Mouse (Mus musculus): ENCODE results near the gene Skint3. TPM values are rescaled to one million over a fixed set of nuclear protein-coding genes. Genes with fewer than 3 reads are reported as not detected.
"Not testable (repeated sequence)": the region's sequence is repeated elsewhere in the genome, so short reads cannot be mapped to it uniquely, and the experiment has no call there.

Gene Skint3
- not detected in 2 replicates for polyA plus RNA-seq (2015; fragmentation: Nextera tagmentation; extraction: Ambion mirVana)

GRCm38 (mm10) chr4:112231945-112232344 lies at the start of gene Skint3:
TSS of gene Skint3 (plus strand) at chr4:112232245.
- H3K9ac ChIP-seq = no peak within 1 kb of the TSS
- 80% methylated on average over 1 of the region's 1 CpGs for WGBS

DNA sequence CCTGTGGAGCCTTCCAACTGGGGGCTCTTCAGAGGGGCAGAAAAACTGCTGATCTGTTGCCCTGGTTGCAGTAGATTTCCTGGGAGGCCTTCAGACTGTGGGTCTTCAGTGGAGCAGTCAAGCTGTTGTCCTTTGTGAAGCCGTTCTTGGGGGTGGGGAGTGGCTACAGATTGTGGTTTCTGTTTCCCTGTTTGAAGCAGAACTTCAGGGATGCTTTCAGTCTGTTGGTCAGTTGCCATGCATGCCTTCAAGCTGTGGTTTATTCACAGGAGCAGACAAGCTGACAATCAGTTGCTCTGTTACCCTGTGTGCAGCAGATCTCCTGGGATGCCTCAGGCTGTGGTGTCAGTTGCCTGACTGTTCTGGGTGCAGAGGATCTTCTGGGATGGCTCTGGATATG lies 11.4 kb downstream of the Skint3 start:
- Histone ChIP-seq H3K4me3 (replicated peaks) (no peak overlapping the region), H3K9ac (no peak overlapping the region), H3K9me3 (no peaks in the 10 kb centered on the region; the same call in 1 of the 2 replicates), H3K36me3 (no peaks in the 10 kb centered on the region), H3K27ac (no peak overlapping the region), H3K4me1 (replicated peaks) (no peaks in the 10 kb centered on the region), H3K4me2 (replicated peaks) (no peak overlapping the region), H3K27me3 (replicated peaks) (no peaks in the 10 kb centered on the region)
- ATAC-seq = no peak
- 55% methylated on average over 1 of the region's 1 CpGs for WGBS

More at GRCm38 (mm10) chr4:112231945-112232344, at the start of gene Skint3:
- Histone ChIP-seq H3K9me3 (no peaks in the 10 kb centered on the region), H3K4me2 (replicated peaks) (no peak within 1 kb of the TSS), H3K27ac (no peak within 1 kb of the TSS), H3K27me3 (replicated peaks) (no peaks in the 10 kb centered on the region), H3K4me3 (replicated peaks) (no peak within 1 kb of the TSS), H3K4me1 (replicated peaks) (no peaks in the 10 kb centered on the region), H3K36me3 (no peaks in the 10 kb centered on the region)
- ATAC-seq = no peak

GRCm38 (mm10) chr4:112243951-112244350 lies 11.9 kb downstream of the Skint3 start:
- Histone ChIP-seq H3K27ac (no peak overlapping the region), H3K27me3 (replicated peaks) (no peaks in the 10 kb centered on the region), H3K4me1 (replicated peaks) (no peaks in the 10 kb centered on the region), H3K9me3 (no peaks in the 10 kb centered on the region; the same call in 1 of the 2 replicates), H3K36me3 (no peaks in the 10 kb centered on the region), H3K9ac (no peak overlapping the region), H3K4me2 (replicated peaks) (no peak overlapping the region), H3K4me3 (replicated peaks) (no peak overlapping the region)
- 86% methylated on average over 3 of the region's 3 CpGs for WGBS
- ATAC-seq = no peak

DNA sequence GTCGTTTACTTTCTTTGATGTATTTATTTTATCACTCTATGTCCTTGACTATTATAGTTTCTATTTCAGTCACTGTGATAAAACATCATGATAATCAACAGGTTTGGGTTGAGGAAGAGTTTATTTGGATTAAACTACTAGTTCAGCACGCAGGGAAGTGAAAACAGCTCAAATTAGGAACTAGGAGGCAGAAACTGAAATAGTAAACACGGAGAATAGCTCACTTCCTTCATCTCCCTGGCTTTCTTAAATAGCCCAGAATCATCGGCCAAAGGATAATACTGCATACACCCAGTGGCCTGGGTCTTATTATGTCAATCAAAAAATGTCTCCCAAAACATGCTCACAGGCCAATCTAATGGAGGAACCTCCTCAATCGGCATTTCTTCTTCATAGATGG lies 24.0 kb downstream of the Skint3 start:
- H3K4me3 ChIP-seq (replicated peaks) = no peak overlapping the region
- no peaks in the 10 kb centered on the region for H3K9me3 ChIP-seq
- no peak overlapping the region for H3K27ac ChIP-seq
- H3K4me2 ChIP-seq (replicated peaks) = no peak overlapping the region
- H3K4me1 ChIP-seq (replicated peaks) = no peaks in the 10 kb centered on the region
- ATAC-seq = no peak
- no peaks in the 10 kb centered on the region for H3K27me3 ChIP-seq (replicated peaks)
- 71% methylated on average over 5 of the region's 5 CpGs for WGBS
- H3K36me3 ChIP-seq = no peaks in the 10 kb centered on the region
- H3K9ac ChIP-seq = no peak overlapping the region

- Histone ChIP-seq H3K27ac (no peak overlapping the region), H3K36me3 (no peaks in the 10 kb centered on the region), H3K9ac (no peak overlapping the region), H3K4me3 (replicated peaks) (no peak overlapping the region), H3K4me2 (replicated peaks) (no peak overlapping the region; the same call in 1 of the 2 replicates), H3K9me3 (no peaks in the 10 kb centered on the region), H3K27me3 (replicated peaks) (no peaks in the 10 kb centered on the region), H3K4me1 (replicated peaks) (no peaks in the 10 kb centered on the region)
- 71% methylated on average over 12 of the region's 12 CpGs for WGBS
- ATAC-seq = peak; percentile 81
Measured at GRCm38 (mm10) chr4:112287178-112287974, 55.3 kb downstream of the Skint3 start.

GRCm38 (mm10) chr4:112288396-112288795 lies 56.4 kb downstream of the Skint3 start:
- H3K27ac ChIP-seq = no peak overlapping the region
- H3K9ac ChIP-seq = no peak overlapping the region
- H3K9me3 ChIP-seq = no peaks in the 10 kb centered on the region
- H3K4me1 ChIP-seq (replicated peaks) = no peaks in the 10 kb centered on the region
- no peaks in the 10 kb centered on the region for H3K27me3 ChIP-seq (replicated peaks)
- 82% methylated on average over 4 of the region's 4 CpGs for WGBS
- ATAC-seq = no peak
- no peak overlapping the region for H3K4me2 ChIP-seq (replicated peaks)
- no peak overlapping the region for H3K4me3 ChIP-seq (replicated peaks)
- H3K36me3 ChIP-seq = no peaks in the 10 kb centered on the region

DNA sequence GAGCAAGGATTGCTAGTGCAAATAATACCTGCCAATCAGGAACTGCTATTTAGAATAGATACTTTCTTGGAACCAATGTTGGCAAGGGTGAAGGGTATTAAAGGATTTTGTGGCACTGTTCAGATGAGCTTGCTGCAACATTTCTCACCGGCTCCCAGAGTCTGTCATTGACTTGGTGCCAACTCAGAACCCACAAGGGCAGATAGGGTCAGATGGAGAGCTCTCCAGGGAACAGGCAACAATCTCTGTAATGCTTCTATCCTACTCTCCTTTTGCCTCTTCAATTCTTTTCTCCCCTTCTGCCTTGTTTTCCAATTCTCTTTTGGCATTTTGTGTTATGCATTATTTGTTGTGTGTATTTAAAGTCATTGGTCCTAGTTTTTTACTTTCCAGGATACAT lies 70.3 kb downstream of the Skint3 start:
- Histone ChIP-seq H3K4me2 (replicated peaks) (no peak overlapping the region), H3K36me3 (no peaks in the 10 kb centered on the region), H3K27ac (no peak overlapping the region), H3K27me3 (replicated peaks) (no peaks in the 10 kb centered on the region), H3K9me3 (no peaks in the 10 kb centered on the region), H3K9ac (no peak overlapping the region), H3K4me3 (replicated peaks) (no peak overlapping the region), H3K4me1 (replicated peaks) (no peaks in the 10 kb centered on the region)
- whole genome bisulfite sequencing = 33% methylated on average over 1 of the region's 1 CpGs
- ATAC-seq = peak; percentile 71; the same call in 1 of the 2 replicates

- 66% methylated on average over 3 of the region's 3 CpGs for WGBS
Measured at GRCm38 (mm10) chr4:112302855-112303509, 70.9 kb downstream of the Skint3 start.

DNA sequence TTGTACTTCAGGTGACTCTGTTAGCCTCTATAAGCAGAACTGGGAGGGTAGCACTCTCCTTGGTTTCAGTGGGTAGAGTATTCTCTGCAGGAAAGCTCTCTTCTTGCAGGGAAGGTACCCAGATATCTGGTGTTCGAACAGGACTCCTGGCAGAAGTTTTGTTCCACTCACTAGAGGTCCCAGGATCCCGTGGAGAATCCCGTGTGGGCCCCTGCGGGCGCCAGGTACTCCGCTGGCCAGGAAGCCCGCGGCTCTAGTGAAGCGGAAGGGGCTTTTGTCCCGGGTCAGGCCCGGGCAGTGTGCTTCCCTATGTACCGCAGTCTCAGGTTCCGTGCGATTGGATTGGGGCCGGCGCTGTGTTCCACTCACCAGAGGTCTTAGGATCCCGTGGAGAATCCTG lies 117.1 kb downstream of the Skint3 start:
- ATAC-seq; H3K4me1 ChIP-seq (replicated peaks); H3K9ac ChIP-seq; H3K4me2 ChIP-seq (replicated peaks); H3K27me3 ChIP-seq (replicated peaks); H3K4me3 ChIP-seq (replicated peaks); H3K36me3 ChIP-seq; H3K9me3 ChIP-seq; H3K27ac ChIP-seq: not testable (repeated sequence)
- 90% methylated on average over 17 of the region's 17 CpGs for WGBS

More at GRCm38 (mm10) chr4:112302855-112303509, 70.9 kb downstream of the Skint3 start:
- Histone ChIP-seq H3K9ac (no peak overlapping the region), H3K27me3 (replicated peaks) (no peaks in the 10 kb centered on the region), H3K4me2 (replicated peaks) (no peak overlapping the region), H3K9me3 (no peaks in the 10 kb centered on the region), H3K36me3 (no peaks in the 10 kb centered on the region), H3K4me1 (replicated peaks) (no peaks in the 10 kb centered on the region), H3K27ac (no peak overlapping the region), H3K4me3 (replicated peaks) (no peak overlapping the region)
- peak; percentile 90 for ATAC-seq

Other genes starting within 250 kb of the Skint3 start
- gene Skint1, start 226.0 kb upstream of the Skint3 start, polyA plus RNA-seq (2015; fragmentation: Nextera tagmentation; extraction: Ambion mirVana) = not detected in 2 replicates
- not detected in 2 replicates for gene Skint4, start 160.2 kb upstream of the Skint3 start, polyA plus RNA-seq (2015; fragmentation: Nextera tagmentation; extraction: Ambion mirVana)
- not detected in 2 replicates for gene Skint9, start 201.7 kb downstream of the Skint3 start, polyA plus RNA-seq (2015; fragmentation: Nextera tagmentation; extraction: Ambion mirVana)